Mouse (Mus musculus) liver, embryonic 14.5 days (tissue): Measurements from ENCODE around the gene Tmem189.

Experiments
- CTCF ChIP-seq: IDR thresholded peaks from 2 replicates; pipeline ENCODE4 v1.5.1; 2016; ENCODE audit warnings: antibody characterized with exemption, low read depth, control low read depth
- EP300 ChIP-seq: IDR thresholded peaks from 2 replicates; pipeline ENCODE4 v1.6.1; 2016; ENCODE audit warnings: antibody characterized with exemption, low read depth

DNA sequence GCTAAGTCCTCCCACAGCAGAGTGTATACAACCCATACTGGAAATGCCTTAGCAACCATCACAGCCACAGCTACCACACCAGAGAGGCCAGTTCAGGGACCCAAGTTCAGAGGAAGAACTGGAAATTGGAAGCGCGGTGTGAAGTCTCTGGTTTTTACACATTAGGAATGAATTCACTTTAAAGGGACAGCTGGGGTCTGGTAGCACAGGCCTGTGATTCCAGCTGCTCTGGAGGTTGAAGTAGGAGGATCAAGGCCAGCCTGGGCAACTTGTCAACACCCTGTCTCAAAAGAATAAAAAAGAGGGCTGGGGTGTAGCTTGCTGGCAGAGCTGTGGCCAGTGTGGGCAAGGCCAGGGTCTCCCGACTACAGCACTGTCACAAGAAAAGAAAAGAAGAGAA is 3.8 kb downstream of the Tmem189 start:
- TF ChIP-seq CTCF (no peak), EP300 (no peak)
